Mouse (Mus musculus) olfactory bulb, adult 2 months (tissue): ENCODE measurements around the gene 2210016L21Rik.

ENCODE experiments used
- CTCF ChIP-seq: fragments of 200-500 bp; IDR thresholded peaks from 2 replicates; pipeline ENCODE4 v1.5.1; 2012; ENCODE audit warnings: low read depth, mild to moderate bottlenecking, low read length, moderate library complexity; ENCODE audit not compliant: insufficient read depth
- POLR2A ChIP-seq: fragments of 200-500 bp; IDR thresholded peaks from 2 replicates; pipeline ENCODE4 v1.6.1; 2012; ENCODE audit warnings: mild to moderate bottlenecking, low read depth, low read length, moderate library complexity; ENCODE audit not compliant: insufficient read depth

- TF ChIP-seq CTCF = no peak
- no peak for TF ChIP-seq POLR2A
Observed at GRCm38 (mm10) chr5:114908598-114909305, 33.2 kb upstream of the 2210016L21Rik start.
